Mouse (Mus musculus) right cerebral cortex, postnatal 10 days (tissue): Measurements from ENCODE around the gene Map3k12.

Experiments
- DNase-seq, 2 experiments: peaks; one replicate each; pipeline ENCODE4 v3.0.0; 2021; ENCODE audit warnings: low spot score in 2 of 2

Gene Map3k12

GRCm38 (mm10) chr15:102460971-102461370 is 55.9 kb downstream of the Map3k12 start:
- no peak for DNase-seq

- DNase-seq = no peak
Observed at GRCm38 (mm10) chr15:102460409-102460808, 56.5 kb downstream of the Map3k12 start.

GRCm38 (mm10) chr15:102459847-102460246 is 57.0 kb downstream of the Map3k12 start:
- DNase-seq = no peak

- DNase-seq = no peak
Observed at GRCm38 (mm10) chr15:102459381-102459780, 57.5 kb downstream of the Map3k12 start.

- peak; percentile 93 to 94 for DNase-seq
Observed at GRCm38 (mm10) chr15:102458904-102459317, 58.0 kb downstream of the Map3k12 start, which contains the start of gene Prr13. TSS of gene Prr13 (plus strand) at chr15:102459028.

- DNase-seq = no peak
Observed at GRCm38 (mm10) chr15:102458050-102458736, 58.7 kb downstream of the Map3k12 start.

GRCm38 (mm10) chr15:102455993-102456392 is 60.9 kb downstream of the Map3k12 start:
- DNase-seq = no peak

GRCm38 (mm10) chr15:102451666-102452430 is 65.0 kb downstream of the Map3k12 start:
- peak in 1 of 2 experiments; percentile 36 for DNase-seq

GRCm38 (mm10) chr15:102450928-102451327 is 65.9 kb downstream of the Map3k12 start:
- DNase-seq = no peak

GRCm38 (mm10) chr15:102449366-102449765 is 67.5 kb downstream of the Map3k12 start:
- no peak for DNase-seq
